Mouse (Mus musculus): ENCODE measurements around the gene Rtkn.

- TF ChIP-seq CTCF (IDR thresholded peaks at IDR 0.05; ENCODE audit: low read depth): no peak
- TF ChIP-seq EP300 (IDR thresholded peaks at IDR 0.05; ENCODE audit: low read depth): no peak
These were observed at the start of gene Rtkn for GRCm38 (mm10) chr6:83134951-83135513.

All from heart, postnatal 0 days (tissue).